ENCODE assay signal across 18 mouse cellular contexts in the genomic region with DNA sequence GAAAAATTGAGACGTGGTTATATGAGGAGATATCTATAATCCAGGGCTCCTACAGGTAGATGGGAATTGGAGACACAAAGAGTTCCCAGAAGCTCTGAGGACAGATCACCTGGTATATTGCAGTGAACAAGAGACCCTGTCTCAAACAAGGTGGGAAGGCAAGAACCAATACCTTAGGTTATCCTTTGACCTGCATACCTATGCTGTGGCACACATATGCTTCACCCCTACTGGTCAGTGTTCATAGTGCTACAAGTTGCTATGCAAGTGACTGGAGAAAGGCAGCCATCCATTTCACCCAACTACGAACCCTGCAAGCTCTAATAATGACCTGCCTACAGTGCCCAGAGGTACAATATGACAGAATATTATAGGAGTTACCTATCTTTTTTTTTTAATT. TPM values are rescaled to one million over a fixed set of nuclear protein-coding genes. Genes with fewer than 3 reads are reported as not detected.
DNase-seq lines count a peak whose midpoint lies in the region; ATAC-seq and TF ChIP-seq lines count a peak whose summit lies in the region.
"Had no signal": no experiment of that assay in that cellular context is flagged by ENCODE, and none has a peak within 500 bp of the region (broad histone marks: within the 10 kb centered on the region; RNA-seq: fewer than 3 reads in every experiment).

No protein-coding gene starts in this region.

- no peak for ATAC-seq in lung, embryonic 15.5 days (ENCODE audit: borderline replicate concordance, extremely low read depth, low FRiP score, low TSS enrichment)
- no peak for ATAC-seq in activated CD4-positive, CD25-positive, alpha-beta regulatory T cell, adult 4 months

- H3K36me3 ChIP-seq in heart, adult 2 months (ENCODE audit: control insufficient read depth, insufficient read depth, low read length) = no peaks in the 10 kb centered on the region
- 0 out of 2 replicates have a peak, but pooled peaks cover 3% of the 10 kb centered on the region for H3K36me3 ChIP-seq in lung, embryonic 15.5 days
- H3K36me3 ChIP-seq: embryonic facial prominence, embryonic 12.5 days; hindbrain, embryonic 12.5 days; neural tube, embryonic 15.5 days had no signal

- H3K9me3 ChIP-seq in lung, embryonic 15.5 days = no peaks in the 10 kb centered on the region
- H3K9me3 ChIP-seq: embryonic facial prominence, embryonic 12.5 days; forebrain, embryonic 12.5 days; heart, embryonic 10.5 days; hindbrain, embryonic 12.5 days; limb, embryonic 12.5 days; neural tube, embryonic 15.5 days had no signal

- no peak for DNase-seq in heart, adult 2 months
- no peak for DNase-seq in heart, postnatal 36 days
- no peak for DNase-seq in lung, postnatal 25 days (ENCODE audit: low spot score)
- DNase-seq in ES-CJ7 (ENCODE audit: low read depth, low spot score) = peak; percentile 58
- peak; percentile 24 for DNase-seq in naive thymus-derived CD4-positive, alpha-beta T cell, adult 2 months (ENCODE audit: low read depth)
- no peak for DNase-seq in cerebellum, postnatal 14 days
- DNase-seq: cerebellum, adult 8-10 months; kidney, postnatal 14 days; lung, postnatal 4 days; right cerebral cortex, adult 18-20 months had no signal

- peak overlapping the region; percentile 78; the same call in 1 of the 2 replicates for H3K4me2 ChIP-seq in lung, embryonic 15.5 days

- TF ChIP-seq EP300 in heart, adult 2 months (IDR thresholded peaks at IDR 0.05; ENCODE audit: insufficient read depth, low read depth, low read length) = no peak

- H3K27me3 ChIP-seq in heart, adult 2 months (ENCODE audit: control insufficient read depth, insufficient read depth, low read length) = no peaks in the 10 kb centered on the region
- H3K27me3 ChIP-seq in lung, embryonic 15.5 days = no peaks in the 10 kb centered on the region
- H3K27me3 ChIP-seq: embryonic facial prominence, embryonic 12.5 days; forebrain, embryonic 12.5 days; hindbrain, embryonic 12.5 days; limb, embryonic 12.5 days had no signal

- H3K4me3 ChIP-seq in heart, adult 2 months = no peak overlapping the region
- no peak overlapping the region for H3K4me3 ChIP-seq in lung, embryonic 15.5 days

- WGBS in heart, adult 2 months = 94% methylated on average over 2 of the region's 2 CpGs
- 84% methylated on average over 2 of the region's 2 CpGs for WGBS in lung, embryonic 15.5 days

- intact Hi-C loops in heart, adult 2 months (cut with DNase I) = no loop called here
- intact Hi-C loops in heart, postnatal 36 days (cut with DNase I) = no loop called here

- H3K27ac ChIP-seq in heart, adult 2 months = no peak overlapping the region
- no peak overlapping the region for H3K27ac ChIP-seq in lung, embryonic 15.5 days
- H3K27ac ChIP-seq: embryonic facial prominence, embryonic 12.5 days; forebrain, embryonic 12.5 days; hindbrain, embryonic 12.5 days; limb, embryonic 12.5 days; neural tube, embryonic 15.5 days had no signal

- H3K9ac ChIP-seq in heart, adult 2 months (ENCODE audit: low read depth, low read length) = no peak overlapping the region
- H3K9ac ChIP-seq in lung, embryonic 15.5 days = no peak overlapping the region

- H3K4me1 ChIP-seq in heart, adult 2 months (ENCODE audit: control insufficient read depth, insufficient read depth, low read length) = no peaks in the 10 kb centered on the region; the same call in 1 of the 2 replicates
- H3K4me1 ChIP-seq in lung, embryonic 15.5 days = peaks cover 10% of the 10 kb centered on the region

- no peaks in the 10 kb centered on the region for H3K79me2 ChIP-seq in heart, adult 2 months (replicated peaks; ENCODE audit: control insufficient read depth, insufficient read depth, low read length)

- TF ChIP-seq CTCF in heart, adult 2 months (IDR thresholded peaks at IDR 0.05) = 0 out of 2 replicates have a peak, but pooled peaks have one; percentile 4

- no peak for TF ChIP-seq POLR2A in heart, adult 2 months (IDR thresholded peaks at IDR 0.05; ENCODE audit: insufficient read depth, low read depth, low read length)

RNA-seq across cellular contexts. Expression of a gene that starts 1.5 kb away (rescaled TPM):
- total RNA-seq in heart, adult 2 months (2021) = 10 to 100 TPM; 10.3 to 12.0 TPM
- 17.6 and 39.8 TPM in 2 replicates for polyA plus RNA-seq in heart, adult 2 months (2012; rRNA removed)
- total RNA-seq in heart, postnatal 36 days (2021) = 10 to 100 TPM in 1 of 2 experiments, 1 to 10 TPM in 1; 9.8 to 11.2 TPM
- 45.2 and 47.4 TPM in 2 replicates for polyA plus RNA-seq in lung, embryonic 15.5 days (2015; fragmentation: Nextera tagmentation; extraction: Ambion mirVana)
- 10 to 100 TPM; 34.1 to 46.7 TPM for polyA plus RNA-seq in activated CD4-positive, CD25-positive, alpha-beta regulatory T cell, adult 4 months (2017; shearing (Covaris generic))

Comparison
In these comparisons a context has a peak if more than half of its experiments do, and no peak if none do; other contexts are left out.
1. DNase-seq: peak in ES-CJ7 (single experiment) and naive thymus-derived CD4-positive, alpha-beta T cell, adult 2 months (single experiment); none in heart, adult 2 months (0 of 2), heart, postnatal 36 days (0 of 2), lung, postnatal 25 days (single experiment) and cerebellum, postnatal 14 days (0 of 2).